Mouse (Mus musculus) MEL (cell line): ENCODE results near the gene Tmcc3.

Experiments used
- CHD2 ChIP-seq: IDR thresholded peaks from 2 replicates; pipeline ENCODE4 v1.6.1; 2011; ENCODE audit warnings: low read length, improper control_type of control experiment
- CTCF ChIP-seq, 3 experiments: IDR thresholded peaks in 2 of 3; conservative IDR thresholded peaks in 1 of 3; 2 replicates each; pipeline ENCODE4 v1.5.1; 2011 to 2012; ENCODE audit warnings: low read length in 3 of 3, low read depth in 2 of 3, mild to moderate bottlenecking in 2 of 3, improper control_type of control experiment in 1 of 3, inconsistent platforms in 1 of 3, mixed read lengths in 1 of 3, moderate library complexity in 1 of 3; ENCODE audit not compliant: control insufficient read depth in 1 of 3, insufficient read depth in 1 of 3, poor library complexity in 1 of 3, severe bottlenecking in 1 of 3
- EP300 ChIP-seq, 2 experiments: IDR thresholded peaks; 2 replicates each; pipeline ENCODE4 v1.6.1; 2011; ENCODE audit warnings: improper control_type of control experiment in 2 of 2, low read length in 2 of 2, low read depth in 1 of 2, mild to moderate bottlenecking in 1 of 2
- GABPA ChIP-seq: IDR thresholded peaks from 2 replicates; pipeline ENCODE4 v1.6.1; 2012; ENCODE audit warnings: low read depth, mild to moderate bottlenecking, inconsistent platforms, low read length, improper control_type of control experiment, moderate library complexity
- MEF2A ChIP-seq: IDR thresholded peaks from 2 replicates; pipeline ENCODE4 v1.6.1; 2014; ENCODE audit warnings: low read depth, mild to moderate bottlenecking, inconsistent platforms, low read length, improper control_type of control experiment; ENCODE audit not compliant: poor library complexity, insufficient replicate concordance, severe bottlenecking; ENCODE audit errors: extremely low read depth
- MYB ChIP-seq: IDR thresholded peaks from 2 replicates; pipeline ENCODE4 v1.6.1; 2011; ENCODE audit warnings: mild to moderate bottlenecking, low read depth, low read length, improper control_type of control experiment
- RCOR1 ChIP-seq: IDR thresholded peaks from 2 replicates; pipeline ENCODE4 v1.6.1; 2012; ENCODE audit warnings: low read depth, mild to moderate bottlenecking, inconsistent platforms, low read length, improper control_type of control experiment
- ZKSCAN1 ChIP-seq: IDR thresholded peaks from 2 replicates; pipeline ENCODE4 v1.6.1; 2012; ENCODE audit warnings: low read depth, mild to moderate bottlenecking, inconsistent platforms, low read length, improper control_type of control experiment, moderate library complexity
- ZNF384 ChIP-seq: IDR thresholded peaks from 2 replicates; pipeline ENCODE4 v1.6.1; 2012; ENCODE audit warnings: low read depth, mild to moderate bottlenecking, inconsistent platforms, low read length, improper control_type of control experiment

- no peak for TF ChIP-seq MEF2A
- no peak for TF ChIP-seq ZKSCAN1
- no peak for TF ChIP-seq ZNF384
- TF ChIP-seq MYB: no peak
- no peak for TF ChIP-seq RCOR1
- no peak for TF ChIP-seq CHD2
- no peak for TF ChIP-seq CTCF (IDR thresholded peaks at IDR 0.05 in 2 of 3, conservative IDR thresholded peaks at IDR 0.05 in 1 of 3; ENCODE audit: control insufficient read depth in 1 of 3, insufficient read depth in 1 of 3, low read depth in 2 of 3, low read length in 3 of 3, poor library complexity in 1 of 3, severe bottlenecking in 1 of 3)
- no peak for TF ChIP-seq GABPA
- no peak for TF ChIP-seq EP300 (IDR thresholded peaks at IDR 0.05; ENCODE audit: low read depth in 1 of 2, low read length in 2 of 2)
Observed at GRCm38 (mm10) chr10:94335047-94335446, 23.3 kb downstream of the Tmcc3 start.
